Mouse (Mus musculus) lung, postnatal 10 days (tissue): ENCODE measurements around the gene Dhrs4.

Source experiments
- DNase-seq: peaks from one replicate; pipeline ENCODE4 v3.0.0; 2021

The Dhrs4 gene

DNA sequence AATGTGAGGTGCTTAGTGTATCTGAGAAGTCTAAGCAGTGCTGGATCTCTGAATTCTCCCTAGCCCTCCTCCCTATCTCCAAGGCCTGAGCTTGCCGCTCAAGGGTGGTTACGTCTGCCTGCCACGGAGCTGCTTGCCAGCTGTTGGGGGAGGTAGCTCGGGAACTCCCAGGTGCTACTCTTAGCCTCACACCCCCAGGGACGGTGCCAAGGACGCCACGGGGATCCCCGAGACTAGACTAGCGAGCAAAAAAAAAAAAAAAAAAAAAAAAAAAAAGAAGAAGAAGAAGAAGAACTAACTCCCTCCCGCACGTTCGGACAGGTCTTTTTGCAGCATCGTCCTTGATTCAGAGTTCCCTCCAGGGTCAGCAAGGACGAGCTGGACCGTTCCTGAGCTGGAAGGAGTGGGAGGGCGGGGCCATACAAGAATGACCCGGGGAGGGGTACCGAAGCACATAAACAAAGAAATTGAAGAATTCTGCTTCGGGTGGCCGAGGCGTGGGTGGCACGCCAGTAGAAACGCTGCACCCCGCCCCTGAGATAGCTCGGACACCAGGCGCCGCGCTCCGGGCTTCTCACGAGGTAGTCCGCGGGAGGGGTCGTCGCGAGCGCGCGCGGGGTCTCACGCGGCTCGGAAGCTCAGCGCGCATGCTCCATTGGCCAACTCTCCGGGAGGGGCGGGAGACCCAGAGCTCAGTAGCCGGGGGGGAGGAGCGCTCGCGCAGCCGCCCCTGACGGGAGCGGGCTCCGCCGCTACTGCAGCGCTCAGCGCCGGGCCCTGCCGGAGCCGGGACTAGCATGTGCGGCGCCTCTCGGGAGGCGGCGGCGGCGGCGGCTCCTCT, 12.0 kb downstream of the Dhrs4 start, which contains the start of gene Carmil3:
TSS of gene Carmil3 (plus strand) at position 291 of the 841 bp plus-strand sequence.
- peak; percentile 64 for DNase-seq

GRCm38 (mm10) chr14:55491291-55491833, 12.8 kb downstream of the Dhrs4 start:
- DNase-seq: peak; percentile 69

DNA sequence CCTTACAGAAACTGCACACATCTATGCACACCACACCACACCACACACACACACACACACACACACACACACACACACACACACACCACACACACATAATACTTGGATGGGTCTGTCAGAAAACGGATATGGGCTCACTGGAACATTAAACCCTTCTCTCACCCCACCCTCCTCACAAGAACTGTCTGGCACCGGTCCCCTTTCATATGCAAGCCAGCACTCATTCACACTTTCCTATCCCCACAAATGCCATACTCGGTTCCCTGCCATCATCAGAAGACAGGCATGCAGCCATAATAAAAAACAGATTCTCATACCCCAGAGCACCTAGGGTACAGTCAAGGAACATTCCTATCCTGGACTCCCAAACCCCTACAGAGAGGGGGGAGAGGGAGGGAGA, 13.5 kb downstream of the Dhrs4 start:
- no peak for DNase-seq

DNA sequence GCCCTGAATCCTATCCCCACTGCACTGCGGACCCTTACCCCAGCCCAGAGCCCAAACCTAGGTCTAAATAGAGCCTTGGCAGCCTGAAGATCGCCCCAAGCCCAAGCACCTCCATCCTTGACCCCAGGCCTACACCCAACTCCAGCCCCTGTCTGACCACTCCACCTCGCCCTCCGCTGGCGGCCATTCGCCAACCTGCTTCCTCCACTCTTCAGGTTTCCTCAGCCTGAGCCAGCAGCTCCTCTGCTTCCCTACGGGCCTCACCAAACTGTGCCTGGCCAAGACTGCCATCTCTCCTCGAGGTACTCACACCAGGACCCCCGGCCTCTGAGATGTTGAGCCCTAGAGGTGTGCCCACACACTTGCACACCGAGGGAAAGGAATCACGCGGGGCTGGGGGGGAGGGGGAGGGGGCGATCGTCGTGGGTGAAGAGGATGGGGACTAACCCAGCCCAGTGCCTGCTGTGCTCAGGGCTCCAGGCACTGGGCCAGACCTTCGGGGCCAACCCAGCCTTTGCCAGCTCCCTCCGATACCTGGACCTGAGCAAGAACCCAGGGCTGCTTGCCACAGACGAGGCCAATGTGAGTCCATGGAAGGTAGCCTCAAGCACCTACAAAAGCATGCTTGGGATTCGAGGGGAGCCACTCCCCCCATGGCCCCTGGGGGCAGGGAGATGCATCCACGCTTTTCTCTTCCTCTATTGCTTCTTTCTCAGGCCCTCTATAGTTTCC, 17.1 kb downstream of the Dhrs4 start:
- DNase-seq: no peak

- DNase-seq: no peak
These were observed 18.3 kb downstream of the Dhrs4 start for GRCm38 (mm10) chr14:55496761-55497448.

DNA sequence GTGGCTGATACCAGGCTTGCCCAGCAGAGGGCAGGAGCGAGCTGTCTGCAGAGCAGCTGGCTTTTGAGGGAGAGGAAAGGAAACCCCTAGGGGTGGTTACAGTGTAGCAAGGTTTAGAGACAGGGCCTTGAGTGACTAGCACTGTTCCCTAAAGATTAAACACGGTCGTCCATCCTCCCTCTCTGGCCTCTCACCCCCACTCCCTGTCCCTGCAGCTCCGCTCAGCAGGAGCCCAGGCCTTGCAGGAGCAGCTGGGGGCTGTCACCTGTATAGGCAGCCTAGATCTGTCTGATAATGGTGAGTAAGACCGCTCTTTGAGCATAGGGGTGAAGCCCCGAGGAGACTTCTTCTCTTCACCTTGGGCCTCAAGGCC, 18.9 kb downstream of the Dhrs4 start:
- DNase-seq: peak; percentile 93

DNA sequence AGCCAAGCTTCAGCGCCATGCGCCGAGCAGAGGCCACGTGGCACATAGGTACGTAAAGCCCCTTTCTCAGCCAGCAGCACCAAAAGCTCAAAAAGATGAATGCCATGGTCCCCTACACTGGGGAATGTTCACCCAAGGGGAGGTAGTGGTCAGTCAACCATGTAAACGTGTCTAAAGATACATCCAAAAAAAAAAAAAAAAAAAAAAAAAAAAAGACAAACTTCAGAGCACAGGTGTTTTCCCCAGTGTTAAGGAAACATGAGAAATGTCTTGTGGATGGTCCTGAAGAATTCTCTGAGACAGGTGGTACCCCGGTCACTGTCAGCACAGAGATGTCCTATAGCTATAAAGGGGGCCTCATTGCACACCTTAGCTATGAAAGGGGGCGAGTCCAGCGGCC, 27.1 kb downstream of the Dhrs4 start:
- DNase-seq: no peak

GRCm38 (mm10) chr14:55507801-55508200, 29.2 kb downstream of the Dhrs4 start:
- DNase-seq: no peak

DNA sequence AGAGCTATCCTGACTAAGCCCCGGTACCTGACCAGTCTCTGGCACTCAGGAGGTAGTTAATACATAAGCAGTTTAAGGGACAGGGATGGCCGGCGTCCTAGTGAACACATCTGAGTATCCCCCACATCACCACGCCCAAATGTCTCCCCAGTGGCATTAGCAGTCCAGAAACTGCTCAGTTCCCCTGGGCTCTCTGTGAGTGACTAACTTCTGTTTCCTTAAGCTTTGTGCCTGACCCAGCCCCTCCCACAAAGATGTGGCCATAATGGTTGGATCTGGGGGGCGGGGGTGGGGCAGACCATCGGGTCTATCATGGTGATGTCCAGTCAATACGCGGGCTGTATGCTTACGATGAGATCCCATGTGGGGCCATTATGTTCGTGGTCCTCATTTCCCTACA, 31.0 kb downstream of the Dhrs4 start:
- no peak for DNase-seq

DNA sequence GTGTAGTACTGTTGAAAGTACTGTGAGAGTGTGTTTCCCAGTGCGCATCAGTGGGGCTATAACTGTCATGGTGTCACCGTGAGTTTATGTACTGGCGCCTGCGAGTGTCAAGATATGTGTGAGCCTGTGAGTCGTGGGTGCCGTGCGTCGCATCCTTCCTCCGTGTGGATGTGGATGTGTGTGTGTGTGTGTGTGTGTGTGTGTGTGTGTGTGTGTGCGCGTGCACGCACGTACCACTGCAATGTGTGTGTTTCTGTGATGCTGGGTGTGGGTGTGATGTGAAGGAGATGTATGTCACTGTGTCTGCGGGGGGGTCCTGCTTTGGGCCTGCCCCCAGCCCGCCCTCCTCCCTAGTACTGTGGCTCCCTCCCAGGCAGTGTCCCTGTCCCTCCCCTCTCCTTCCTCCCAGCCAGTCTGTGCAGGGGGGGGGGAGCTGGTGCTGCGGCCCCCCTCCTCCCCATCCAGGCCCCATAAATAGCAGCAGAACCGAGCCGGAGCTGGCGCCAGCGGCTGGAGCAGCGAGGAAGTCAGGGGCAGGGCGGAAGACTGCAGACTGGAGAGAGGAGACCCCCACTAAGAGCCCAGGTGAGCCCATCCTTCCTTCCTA, 31.7 kb downstream of the Dhrs4 start, which contains the start of gene Cpne6:
TSS of gene Cpne6 (plus strand) at position 321 of the 607 bp plus-strand sequence.
- no peak for DNase-seq

GRCm38 (mm10) chr14:55511037-55511436, 32.5 kb downstream of the Dhrs4 start:
- no peak for DNase-seq

- DNase-seq: no peak
These were observed 35.4 kb downstream of the Dhrs4 start for GRCm38 (mm10) chr14:55513927-55514326.

DNA sequence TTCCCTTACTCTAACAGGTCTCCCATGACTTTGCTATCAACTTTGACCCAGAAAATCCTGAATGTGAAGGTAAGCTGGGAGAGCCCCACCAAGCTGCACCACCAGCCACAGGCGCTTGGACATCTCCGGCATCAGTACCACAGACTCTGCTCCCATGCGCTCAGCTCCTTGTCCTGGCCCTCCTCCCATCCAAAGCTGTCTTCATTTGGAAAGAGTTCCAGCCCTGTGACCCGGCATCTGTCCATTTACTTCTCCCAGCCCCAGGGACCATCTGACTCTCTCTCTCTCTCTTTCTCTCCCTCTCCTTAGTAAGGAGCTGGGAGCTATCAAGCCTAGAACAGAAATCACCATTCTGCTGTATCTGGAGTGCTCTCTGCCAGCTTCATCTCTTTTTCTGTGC, 37.3 kb downstream of the Dhrs4 start:
- DNase-seq: no peak

- DNase-seq: no peak
These were observed 40.3 kb downstream of the Dhrs4 start for GRCm38 (mm10) chr14:55518897-55519296.

DNA sequence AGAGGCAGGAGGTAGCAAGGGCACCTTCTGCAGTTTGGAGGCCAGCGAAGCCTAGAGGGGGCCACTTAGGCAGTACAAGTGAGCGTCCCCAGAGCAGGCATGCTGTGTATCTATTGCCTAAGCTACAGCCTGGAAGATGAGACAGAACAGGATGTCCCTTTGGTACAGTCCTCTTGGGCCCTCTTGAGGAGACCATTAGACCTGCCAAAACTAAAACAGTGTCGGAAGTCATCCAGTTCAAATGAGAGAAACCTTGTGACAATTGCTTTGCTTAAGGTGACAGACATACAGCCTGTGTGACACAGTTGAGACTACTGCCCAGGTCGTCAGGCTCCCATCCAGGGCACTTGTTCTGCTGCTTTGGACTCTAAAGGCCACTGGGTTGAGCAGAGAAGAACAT, 41.0 kb downstream of the Dhrs4 start:
- DNase-seq: no peak

- peak; percentile 41 for DNase-seq
These were observed 42.1 kb downstream of the Dhrs4 start for GRCm38 (mm10) chr14:55520451-55521361.

GRCm38 (mm10) chr14:55524062-55524461, 45.5 kb downstream of the Dhrs4 start:
- DNase-seq: no peak

- no peak for DNase-seq
These were observed 46.2 kb downstream of the Dhrs4 start, which contains the start of gene Nrl for GRCm38 (mm10) chr14:55524785-55525184. Gene Nrl (minus strand): TSS chr14:55524981.

DNA sequence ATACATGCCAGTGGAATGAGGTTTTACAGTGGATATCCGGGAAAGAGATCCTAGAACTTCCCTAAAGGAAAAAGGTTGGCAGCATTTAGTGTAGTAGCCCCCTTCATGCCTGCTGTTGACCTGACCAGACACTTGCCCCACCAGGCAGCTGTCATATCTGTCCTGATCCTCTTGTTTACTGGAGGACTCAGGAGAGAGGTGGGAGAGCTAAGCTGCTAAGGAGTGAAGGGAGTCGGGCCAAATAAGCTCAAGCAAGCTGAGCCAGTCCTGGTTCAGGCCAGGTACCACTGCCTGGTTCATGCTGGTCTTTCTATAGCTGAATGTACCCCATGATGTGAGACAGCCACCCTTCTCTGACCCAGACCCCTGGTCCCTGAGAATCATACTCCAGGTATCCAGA, 48.1 kb downstream of the Dhrs4 start:
- DNase-seq: no peak

GRCm38 (mm10) chr14:55527940-55528339, 49.4 kb downstream of the Dhrs4 start:
- peak; percentile 51 for DNase-seq

DNA sequence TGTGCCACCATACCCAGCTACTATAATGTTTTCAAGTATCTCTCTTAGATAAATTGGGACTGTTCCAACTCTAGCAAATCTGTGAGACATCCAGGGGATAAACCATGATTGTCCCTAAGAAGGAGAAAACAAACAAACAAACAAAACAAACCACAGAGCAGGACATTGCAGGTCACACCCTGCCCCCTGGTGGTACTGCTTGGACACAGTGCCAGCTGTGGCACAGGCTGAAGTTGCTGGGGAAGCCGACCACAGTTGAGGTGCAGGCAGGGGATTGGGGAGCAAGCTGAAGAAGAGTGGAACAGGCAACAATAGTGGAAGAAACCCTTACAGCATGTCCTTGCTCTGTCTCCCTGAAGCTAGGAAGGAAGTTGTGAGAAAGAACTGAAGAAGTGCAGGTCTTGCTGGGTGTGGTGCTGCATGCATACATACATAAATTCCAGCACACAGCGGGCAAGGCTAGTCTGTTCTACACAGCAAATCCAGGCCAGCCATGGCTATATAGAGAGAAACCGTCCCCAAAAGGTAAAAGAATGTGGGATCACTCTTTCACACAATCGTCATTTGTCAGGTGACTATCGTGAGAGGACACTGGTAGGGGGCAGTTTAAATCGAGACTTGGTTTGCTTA, 57.7 kb downstream of the Dhrs4 start:
- DNase-seq: peak; percentile 66
